Mouse (Mus musculus) T-cell, adult 2 months (primary cell): ENCODE data around the gene Ehd2.

Experiments
- DNase-seq: peaks from one replicate; pipeline ENCODE4 v3.0.0; 2022; ENCODE audit warnings: low spot score

Ehd2 gene

DNA sequence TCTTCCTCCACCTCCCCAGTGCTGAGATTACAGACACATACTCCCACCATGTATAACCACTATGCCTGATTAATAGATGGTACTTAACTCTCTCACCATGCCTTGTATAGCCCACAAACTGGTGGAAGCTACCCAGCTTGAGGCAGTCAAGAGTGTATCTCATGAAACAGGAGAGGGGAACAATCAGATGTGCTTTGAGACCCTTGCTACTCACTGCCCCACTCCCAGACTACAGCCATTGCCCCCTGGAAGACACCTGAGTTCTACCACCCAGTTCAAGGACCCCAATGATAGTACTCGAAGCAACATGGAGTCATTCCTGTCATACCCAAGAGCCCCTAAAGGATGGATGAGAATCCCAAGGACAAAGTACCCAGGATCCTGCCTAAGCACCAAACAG is 60.8 kb downstream of the Ehd2 start:
- no peak for DNase-seq

GRCm38 (mm10) chr7:15905861-15906260 is 61.5 kb downstream of the Ehd2 start:
- no peak for DNase-seq

- DNase-seq = no peak
Observed at GRCm38 (mm10) chr7:15901366-15902048, 65.9 kb downstream of the Ehd2 start.
